Mouse (Mus musculus) thymus, adult 2 months (tissue): ENCODE data around the gene Iscu. TPM values are rescaled to one million over a fixed set of nuclear protein-coding genes. Genes with fewer than 3 reads are reported as not detected.
A peak's percentile ranks its signal among the peaks of the same experiment; 100 is the strongest.

ENCODE experiments used
- DNase-seq: peaks from one replicate; pipeline ENCODE4 v3.0.0; 2021
- H3K27ac ChIP-seq: fragments of 200-500 bp; 2 replicates; pipeline ENCODE4 v1.5.1; 2012; ENCODE audit warnings: low read length, control low read depth; ENCODE audit not compliant: control insufficient read depth, insufficient read depth
- H3K27me3 ChIP-seq: fragments of 200-500 bp; 2 replicates; pipeline ENCODE4 v1.6.1; 2012; ENCODE audit warnings: mild to moderate bottlenecking, low read length, moderate library complexity, mixed read lengths; ENCODE audit not compliant: control insufficient read depth, insufficient read depth
- H3K36me3 ChIP-seq: fragments of 200-500 bp; 2 replicates; pipeline ENCODE4 v1.6.1; 2012; ENCODE audit warnings: mild to moderate bottlenecking, low read length, moderate library complexity; ENCODE audit not compliant: control insufficient read depth, insufficient read depth
- H3K4me1 ChIP-seq: fragments of 200-500 bp; replicated peaks from 2 replicates; pipeline ENCODE4 v1.6.1; 2012; ENCODE audit warnings: low read length; ENCODE audit not compliant: control insufficient read depth, insufficient read depth
- H3K4me3 ChIP-seq: fragments of 200-500 bp; 2 replicates; pipeline ENCODE4 v1.5.1; 2012; ENCODE audit warnings: mild to moderate bottlenecking, low read length, control low read depth, moderate library complexity; ENCODE audit not compliant: control insufficient read depth, insufficient read depth
- CTCF ChIP-seq: fragments of 200-500 bp; IDR thresholded peaks from 2 replicates; pipeline ENCODE4 v1.5.1; 2012; ENCODE audit warnings: mild to moderate bottlenecking, control low read depth, low read length, moderate library complexity, borderline replicate concordance; ENCODE audit not compliant: control insufficient read depth, poor library complexity, insufficient read depth; ENCODE audit errors: extremely low read depth
- POLR2A ChIP-seq: fragments of 200-500 bp; IDR thresholded peaks from 2 replicates; pipeline ENCODE4 v1.6.1; 2012; ENCODE audit warnings: mild to moderate bottlenecking, low read length, control low read depth, moderate library complexity; ENCODE audit not compliant: control insufficient read depth, poor library complexity, insufficient read depth; ENCODE audit errors: extremely low read depth
- WGBS: fragments of 180-500 bp; shearing (Covaris S2); methylation state at CpG from one replicate; pipeline ENCODE4 v1.1.7; 2018; 5-methylcytosine and 5-hydroxymethylcytosine counted together
- polyA plus RNA-seq: library from polyadenylated mRNA; depleted of rRNA; stranded (reverse); fragments of >200 nt; gene quantifications from 2 replicates; pipeline ENCODE4 v1.2.3, GENCODE M21; 2012

Gene Iscu
- polyA plus RNA-seq, 1 experiment = 93.7 TPM

- 42% methylated on average over 9 of the region's 9 CpGs for WGBS
- Histone ChIP-seq H3K27ac (no peak overlapping the region), H3K4me3 (no peak overlapping the region), H3K4me1 (peaks cover 15% of the 10 kb centered on the region), H3K36me3 (peaks cover 8% of the 10 kb centered on the region), H3K27me3 (no peaks in the 10 kb centered on the region; the same call in 1 of the 2 replicates)
- TF ChIP-seq POLR2A (no peak), CTCF (no peak)
- DNase-seq = no peak
Observed at GRCm38 (mm10) chr5:113813608-113814007, 41.1 kb downstream of the Iscu start.

GRCm38 (mm10) chr5:113814111-113815040 is 41.8 kb downstream of the Iscu start:
- peaks cover 15% of the 10 kb centered on the region for H3K4me1 ChIP-seq
- H3K27me3 ChIP-seq = no peaks in the 10 kb centered on the region; the same call in 1 of the 2 replicates
- H3K4me3 ChIP-seq = no peak overlapping the region
- DNase-seq = no peak
- peaks cover 16% of the 10 kb centered on the region for H3K36me3 ChIP-seq
- no peak for TF ChIP-seq POLR2A
- no peak for TF ChIP-seq CTCF
- WGBS = 55% methylated on average over 27 of the region's 27 CpGs
- H3K27ac ChIP-seq = no peak overlapping the region

DNA sequence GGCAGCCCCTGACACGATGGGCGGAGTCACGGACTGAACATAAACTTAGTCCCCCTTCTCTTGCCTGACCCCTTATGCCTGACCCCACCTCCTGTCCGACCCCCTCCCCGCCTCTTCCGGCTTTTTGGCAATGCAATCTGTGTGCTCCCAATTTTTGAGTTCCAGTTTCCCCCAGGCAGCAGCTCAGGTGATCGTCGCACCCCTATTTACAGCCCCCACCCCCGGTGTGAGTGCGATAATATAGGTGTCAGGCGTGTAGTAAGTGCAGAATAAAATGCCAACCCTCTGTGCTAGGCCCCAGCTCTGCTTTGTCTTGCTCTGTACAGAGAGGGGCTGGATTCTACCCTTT is 42.5 kb downstream of the Iscu start:
- no peaks in the 10 kb centered on the region; the same call in 1 of the 2 replicates for H3K27me3 ChIP-seq
- DNase-seq = no peak
- H3K4me3 ChIP-seq = no peak overlapping the region
- WGBS = 82% methylated on average over 11 of the region's 11 CpGs
- H3K27ac ChIP-seq = no peak overlapping the region
- peaks cover 22% of the 10 kb centered on the region for H3K36me3 ChIP-seq
- H3K4me1 ChIP-seq = peaks cover 15% of the 10 kb centered on the region
- TF ChIP-seq POLR2A (no peak), CTCF (no peak)

DNA sequence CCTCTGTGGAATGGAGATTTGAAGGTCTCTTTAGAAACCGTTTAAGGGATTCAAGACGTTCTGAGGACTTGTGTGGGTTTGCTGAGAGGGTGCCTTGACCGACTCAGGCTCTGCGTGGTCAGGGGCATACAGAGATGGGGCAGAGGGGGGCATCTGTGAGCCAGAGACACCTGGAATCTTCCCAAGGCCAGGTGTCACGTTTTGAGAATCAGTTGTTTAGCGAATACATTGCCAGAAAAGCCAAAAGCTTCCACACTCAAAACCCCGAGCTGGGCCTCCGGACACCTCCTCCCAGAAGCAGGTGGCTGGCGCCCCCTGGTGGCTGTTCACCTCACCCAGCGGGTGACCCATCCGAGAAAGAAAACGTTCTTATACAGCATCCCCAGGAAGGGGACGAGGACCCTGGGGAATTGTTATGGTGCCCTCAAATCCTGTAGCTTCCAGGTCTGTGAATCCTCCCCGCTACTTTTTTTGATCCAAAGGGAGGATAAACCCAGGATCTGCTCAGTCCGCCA is 43.1 kb downstream of the Iscu start:
- 14% methylated on average over 15 of the region's 15 CpGs for WGBS
- no peak overlapping the region for H3K4me3 ChIP-seq

GRCm38 (mm10) chr5:113818572-113818971 is 46.0 kb downstream of the Iscu start:
- H3K4me3 ChIP-seq = no peak overlapping the region

More for the DNA sequence above, 43.1 kb downstream of the Iscu start:
- Histone ChIP-seq H3K36me3 (peaks cover 23% of the 10 kb centered on the region), H3K27me3 (no peaks in the 10 kb centered on the region; the same call in 1 of the 2 replicates), H3K4me1 (peaks cover 15% of the 10 kb centered on the region), H3K27ac (no peak overlapping the region)
- TF ChIP-seq CTCF = peak; percentile 96
- TF ChIP-seq POLR2A = no peak
- peak; percentile 74 for DNase-seq

GRCm38 (mm10) chr5:113824228-113824627 is 51.7 kb downstream of the Iscu start:
- peak; percentile 57 for DNase-seq
- peaks cover 23% of the 10 kb centered on the region for H3K36me3 ChIP-seq
- peak overlapping the region; percentile 5; the same call in 1 of the 2 replicates for H3K4me3 ChIP-seq
- WGBS = 12% methylated on average over 4 of the region's 4 CpGs
- H3K27me3 ChIP-seq = no peaks in the 10 kb centered on the region
- H3K4me1 ChIP-seq = peaks cover 45% of the 10 kb centered on the region
- peak overlapping the region; percentile 88 for H3K27ac ChIP-seq
- no peak for TF ChIP-seq CTCF
- 0 out of 2 replicates have a peak, but pooled peaks have one; percentile 41 for TF ChIP-seq POLR2A

More at GRCm38 (mm10) chr5:113818572-113818971, 46.0 kb downstream of the Iscu start:
- Histone ChIP-seq H3K27ac (no peak overlapping the region), H3K4me1 (peaks cover 15% of the 10 kb centered on the region), H3K36me3 (peaks cover 33% of the 10 kb centered on the region), H3K27me3 (no peaks in the 10 kb centered on the region; the same call in 1 of the 2 replicates)
- no peak for DNase-seq
- no peak for TF ChIP-seq POLR2A
- WGBS = 95% methylated on average over 14 of the region's 14 CpGs
